ENCODE assay signal across 23 mouse cellular contexts in the genomic region with DNA sequence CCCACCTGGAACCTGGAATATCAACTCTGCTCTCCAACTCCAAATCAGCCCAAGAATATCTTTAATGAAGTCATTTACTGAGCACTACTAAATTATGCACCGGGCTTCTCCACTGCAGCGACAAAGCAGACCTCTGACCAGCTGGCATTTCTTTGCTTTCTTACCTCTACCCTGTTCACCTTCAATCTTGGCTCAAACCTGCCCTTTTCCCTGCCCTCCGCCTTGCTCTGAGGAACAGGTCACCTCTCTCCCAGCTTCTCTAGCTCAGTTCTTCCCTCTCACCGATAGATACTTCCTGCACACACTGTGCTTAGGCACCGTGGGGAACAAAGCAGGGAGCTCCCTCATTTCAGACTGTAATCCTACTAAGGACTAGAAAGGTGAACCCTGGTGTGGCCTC. TPM values are rescaled to one million over a fixed set of nuclear protein-coding genes. Genes with fewer than 3 reads are reported as not detected.
DNase-seq lines count a peak whose midpoint lies in the region; ATAC-seq and TF ChIP-seq lines count a peak whose summit lies in the region.
"Had no signal": no experiment of that assay in that cellular context is flagged by ENCODE, and none has a peak within 500 bp of the region (broad histone marks: within the 10 kb centered on the region; RNA-seq: fewer than 3 reads in every experiment).

No protein-coding gene starts in this region.

- H3K27me3 ChIP-seq in heart, embryonic 10.5 days (ENCODE audit: insufficient read depth, poor library complexity, severe bottlenecking): no peaks in the 10 kb centered on the region
- H3K27me3 ChIP-seq in kidney, embryonic 15.5 days: no peaks in the 10 kb centered on the region
- no peaks in the 10 kb centered on the region for H3K27me3 ChIP-seq in liver, embryonic 12.5 days (replicated peaks)
- no peaks in the 10 kb centered on the region for H3K27me3 ChIP-seq in liver, embryonic 11.5 days (replicated peaks; ENCODE audit: control insufficient read depth, insufficient read depth, low read length)
- no peaks in the 10 kb centered on the region for H3K27me3 ChIP-seq in liver, postnatal 0 days (ENCODE audit: insufficient read depth, low read length)
- H3K27me3 ChIP-seq: embryonic facial prominence, embryonic 15.5 days; neural tube, embryonic 15.5 days had no signal

- DNase-seq in heart, embryonic 10.5 days (ENCODE audit: low spot score): no peak
- DNase-seq in heart, postnatal 4 days: no peak
- peak; percentile 39 for DNase-seq in kidney, adult 11 months
- DNase-seq in liver, embryonic 11.5 days (ENCODE audit: low spot score): no peak
- DNase-seq in liver, postnatal 0 days: no peak
- DNase-seq in MN1 (ENCODE audit: low spot score): no peak
- DNase-seq: adrenal gland, postnatal 25 days; cerebellum, adult 9-10 months; gastrocnemius, adult 2 months; lung, adult 2 months; lung, postnatal 14 days; right cerebral cortex, adult 18-20 months; right cerebral cortex, postnatal 4 days; thymus, adult 18-20 months had no signal

- no peak overlapping the region for H3K4me3 ChIP-seq in heart, embryonic 10.5 days
- H3K4me3 ChIP-seq in kidney, embryonic 15.5 days (replicated peaks): no peak overlapping the region
- no peak overlapping the region for H3K4me3 ChIP-seq in liver, embryonic 12.5 days
- no peak overlapping the region for H3K4me3 ChIP-seq in liver, embryonic 11.5 days (ENCODE audit: low read depth, low read length)
- H3K4me3 ChIP-seq in liver, postnatal 0 days (ENCODE audit: low read depth, low read length): no peak overlapping the region
- H3K4me3 ChIP-seq: embryonic facial prominence, embryonic 15.5 days; gastrocnemius, adult 2 months; hindbrain, embryonic 10.5 days; neural tube, embryonic 15.5 days had no signal

- H3K4me1 ChIP-seq in heart, embryonic 10.5 days: peaks cover 43% of the 10 kb centered on the region
- H3K4me1 ChIP-seq in kidney, embryonic 15.5 days: peaks cover 28% of the 10 kb centered on the region
- peaks cover 47% of the 10 kb centered on the region for H3K4me1 ChIP-seq in liver, embryonic 12.5 days
- H3K4me1 ChIP-seq in liver, embryonic 11.5 days (replicated peaks; ENCODE audit: control insufficient read depth, insufficient read depth, low read length): peaks cover 18% of the 10 kb centered on the region
- peaks cover 37% of the 10 kb centered on the region for H3K4me1 ChIP-seq in liver, postnatal 0 days (ENCODE audit: insufficient read depth)

- H3K9ac ChIP-seq in kidney, embryonic 15.5 days: no peak overlapping the region
- H3K9ac ChIP-seq in liver, embryonic 12.5 days: no peak overlapping the region
- H3K9ac ChIP-seq in liver, embryonic 11.5 days (ENCODE audit: low read depth, low read length): no peak overlapping the region
- H3K9ac ChIP-seq in liver, postnatal 0 days (replicated peaks): no peak overlapping the region
- H3K9ac ChIP-seq: embryonic facial prominence, embryonic 15.5 days; neural tube, embryonic 15.5 days had no signal

- no peak for TF ChIP-seq EP300 in liver, postnatal 0 days (IDR thresholded peaks at IDR 0.05; ENCODE audit: low read depth)

- no peak for ATAC-seq in kidney, embryonic 15.5 days (replicated peaks; ENCODE audit: low FRiP score)
- no peak for ATAC-seq in liver, embryonic 12.5 days
- ATAC-seq in liver, embryonic 11.5 days (replicated peaks; ENCODE audit: low FRiP score): no peak
- ATAC-seq in liver, postnatal 0 days: no peak
- ATAC-seq: forebrain, embryonic 14.5 days; intestine, postnatal 0 days had no signal

- 70% methylated on average over 5 of the region's 5 CpGs for WGBS in heart, embryonic 10.5 days
- 62% methylated on average over 5 of the region's 5 CpGs for WGBS in kidney, embryonic 15.5 days
- WGBS in liver, embryonic 12.5 days (ENCODE audit: insufficient replicate concordance): 56% methylated on average over 5 of the region's 5 CpGs
- 71% methylated on average over 5 of the region's 5 CpGs for WGBS in liver, embryonic 11.5 days
- WGBS in liver, postnatal 0 days (ENCODE audit: insufficient replicate concordance): 47% methylated on average over 5 of the region's 5 CpGs

- peaks cover 13% of the 10 kb centered on the region for H3K36me3 ChIP-seq in heart, embryonic 10.5 days
- peaks cover 4% of the 10 kb centered on the region for H3K36me3 ChIP-seq in kidney, embryonic 15.5 days
- H3K36me3 ChIP-seq in liver, embryonic 12.5 days: peaks cover 21% of the 10 kb centered on the region
- peaks cover 5% of the 10 kb centered on the region; the same call in 1 of the 2 replicates for H3K36me3 ChIP-seq in liver, embryonic 11.5 days (ENCODE audit: control insufficient read depth, insufficient read depth, low read length)
- H3K36me3 ChIP-seq in liver, postnatal 0 days (replicated peaks; ENCODE audit: insufficient read depth, low read length): 0 out of 2 replicates have a peak, but pooled peaks cover 6% of the 10 kb centered on the region
- H3K36me3 ChIP-seq: embryonic facial prominence, embryonic 15.5 days; neural tube, embryonic 15.5 days had no signal

- peak overlapping the region; percentile 36; the same call in 1 of the 2 replicates for H3K27ac ChIP-seq in heart, embryonic 10.5 days
- H3K27ac ChIP-seq in kidney, embryonic 15.5 days: no peak overlapping the region
- 0 out of 2 replicates have a peak overlapping the region, but pooled peaks have one; percentile 30 for H3K27ac ChIP-seq in liver, embryonic 12.5 days
- no peak overlapping the region for H3K27ac ChIP-seq in liver, embryonic 11.5 days (ENCODE audit: low read depth, low read length)
- peak overlapping the region; percentile 55 for H3K27ac ChIP-seq in liver, postnatal 0 days (ENCODE audit: low read depth)
- H3K27ac ChIP-seq: embryonic facial prominence, embryonic 15.5 days; gastrocnemius, adult 2 months; hindbrain, embryonic 10.5 days; neural tube, embryonic 15.5 days had no signal

- no peak for TF ChIP-seq CTCF in liver, postnatal 0 days (IDR thresholded peaks at IDR 0.05; ENCODE audit: low read depth)

- H3K9me3 ChIP-seq in heart, embryonic 10.5 days: 0 out of 2 replicates have a peak, but pooled peaks cover 4% of the 10 kb centered on the region
- H3K9me3 ChIP-seq in kidney, embryonic 15.5 days (replicated peaks): no peaks in the 10 kb centered on the region
- peaks cover 8% of the 10 kb centered on the region; the same call in 1 of the 2 replicates for H3K9me3 ChIP-seq in liver, embryonic 12.5 days (replicated peaks)
- no peaks in the 10 kb centered on the region for H3K9me3 ChIP-seq in liver, embryonic 11.5 days (ENCODE audit: control insufficient read depth, low read length)
- H3K9me3 ChIP-seq in liver, postnatal 0 days (ENCODE audit: low read length): peaks cover 6% of the 10 kb centered on the region; the same call in 1 of the 2 replicates
- H3K9me3 ChIP-seq: embryonic facial prominence, embryonic 15.5 days; hindbrain, embryonic 10.5 days; neural tube, embryonic 15.5 days had no signal

- no peak overlapping the region for H3K4me2 ChIP-seq in kidney, embryonic 15.5 days
- no peak overlapping the region for H3K4me2 ChIP-seq in liver, embryonic 12.5 days
- no peak overlapping the region for H3K4me2 ChIP-seq in liver, embryonic 11.5 days
- H3K4me2 ChIP-seq in liver, postnatal 0 days (ENCODE audit: low read depth, low read length): no peak overlapping the region
- H3K4me2 ChIP-seq: embryonic facial prominence, embryonic 15.5 days; heart, embryonic 11.5 days; midbrain, embryonic 11.5 days; neural tube, embryonic 15.5 days had no signal

RNA-seq across cellular contexts. Expression of a gene that starts 18.3 kb away (rescaled TPM):
- polyA plus RNA-seq in heart, embryonic 10.5 days (2016; fragmentation: Nextera tagmentation; extraction: Ambion mirVana): 15.2 and 17.0 TPM in 2 replicates
- total RNA-seq in heart, postnatal 4 days (2021): 10 to 100 TPM; 33.2 to 34.5 TPM
- 19.1 and 22.6 TPM in 2 replicates for polyA plus RNA-seq in kidney, embryonic 15.5 days (2015; fragmentation: Nextera tagmentation; extraction: Ambion mirVana)
- 13.5 and 15.1 TPM in 2 replicates for polyA plus RNA-seq in liver, embryonic 12.5 days (2016; fragmentation: Nextera tagmentation; extraction: Ambion mirVana)
- 14.5 and 16.2 TPM in 2 replicates for polyA plus RNA-seq in liver, embryonic 11.5 days (2014; fragmentation: Nextera tagmentation; extraction: Ambion mirVana)
- polyA plus RNA-seq in liver, postnatal 0 days (2015; fragmentation: Nextera tagmentation; extraction: Ambion mirVana): 9.4 and 11.9 TPM in 2 replicates

RNA-seq across cellular contexts. Expression of a gene that starts 59.9 kb away (rescaled TPM):
- 12.5 and 24.3 TPM in 2 replicates for polyA plus RNA-seq in heart, embryonic 10.5 days (2016; fragmentation: Nextera tagmentation; extraction: Ambion mirVana)
- 10 to 100 TPM; 69.7 to 78.2 TPM for total RNA-seq in heart, postnatal 4 days (2021)
- polyA plus RNA-seq in kidney, embryonic 15.5 days (2015; fragmentation: Nextera tagmentation; extraction: Ambion mirVana): 29.0 and 31.2 TPM in 2 replicates
- polyA plus RNA-seq in liver, embryonic 12.5 days (2016; fragmentation: Nextera tagmentation; extraction: Ambion mirVana): 57.5 and 59.3 TPM in 2 replicates
- polyA plus RNA-seq in liver, embryonic 11.5 days (2014; fragmentation: Nextera tagmentation; extraction: Ambion mirVana): 59.9 and 60.1 TPM in 2 replicates
- polyA plus RNA-seq in liver, postnatal 0 days (2015; fragmentation: Nextera tagmentation; extraction: Ambion mirVana): 226 and 249 TPM in 2 replicates

Comparison
In these comparisons a context has a peak if more than half of its experiments do, and no peak if none do; other contexts are left out.
1. H3K27ac ChIP-seq: peak in heart, embryonic 10.5 days (single experiment), liver, embryonic 12.5 days (single experiment) and liver, postnatal 0 days (single experiment); none in kidney, embryonic 15.5 days (single experiment) and liver, embryonic 11.5 days (single experiment).